Mouse (Mus musculus): ENCODE measurements around the gene Gm21860. TPM values are rescaled to one million over a fixed set of nuclear protein-coding genes. Genes with fewer than 3 reads are reported as not detected.

Gene Gm21860
- total RNA-seq, 2 experiments from 2014 or later = not detected

Other genes with a start within 250 kb of the Gm21860 start
- gene Gm47283, start 29.9 kb upstream of the Gm21860 start, total RNA-seq (2021) = not detected
- gene Gm21748, start 84.4 kb upstream of the Gm21860 start, total RNA-seq (2021) = not detected